Mouse (Mus musculus) frontal cortex, adult 2 months (tissue): ENCODE results near the gene Gm10401. TPM values are rescaled to one million over a fixed set of nuclear protein-coding genes. Genes with fewer than 3 reads are reported as not detected.
A peak's percentile ranks its signal among the peaks of the same experiment; 100 is the strongest.

ENCODE experiments used
- DNase-seq, 2 experiments: peaks; one replicate each; pipeline ENCODE4 v3.0.0; 2022; ENCODE audit warnings: low spot score in 1 of 2; ENCODE audit errors: extremely low spot score in 1 of 2
- polyA plus RNA-seq: library from polyadenylated mRNA; depleted of rRNA; stranded (reverse); fragments of >200 nt; gene quantifications from 2 replicates; pipeline ENCODE4 v1.2.3, GENCODE M21; 2012

The Gm10401 gene
- polyA plus RNA-seq, 1 experiment = not detected

DNA sequence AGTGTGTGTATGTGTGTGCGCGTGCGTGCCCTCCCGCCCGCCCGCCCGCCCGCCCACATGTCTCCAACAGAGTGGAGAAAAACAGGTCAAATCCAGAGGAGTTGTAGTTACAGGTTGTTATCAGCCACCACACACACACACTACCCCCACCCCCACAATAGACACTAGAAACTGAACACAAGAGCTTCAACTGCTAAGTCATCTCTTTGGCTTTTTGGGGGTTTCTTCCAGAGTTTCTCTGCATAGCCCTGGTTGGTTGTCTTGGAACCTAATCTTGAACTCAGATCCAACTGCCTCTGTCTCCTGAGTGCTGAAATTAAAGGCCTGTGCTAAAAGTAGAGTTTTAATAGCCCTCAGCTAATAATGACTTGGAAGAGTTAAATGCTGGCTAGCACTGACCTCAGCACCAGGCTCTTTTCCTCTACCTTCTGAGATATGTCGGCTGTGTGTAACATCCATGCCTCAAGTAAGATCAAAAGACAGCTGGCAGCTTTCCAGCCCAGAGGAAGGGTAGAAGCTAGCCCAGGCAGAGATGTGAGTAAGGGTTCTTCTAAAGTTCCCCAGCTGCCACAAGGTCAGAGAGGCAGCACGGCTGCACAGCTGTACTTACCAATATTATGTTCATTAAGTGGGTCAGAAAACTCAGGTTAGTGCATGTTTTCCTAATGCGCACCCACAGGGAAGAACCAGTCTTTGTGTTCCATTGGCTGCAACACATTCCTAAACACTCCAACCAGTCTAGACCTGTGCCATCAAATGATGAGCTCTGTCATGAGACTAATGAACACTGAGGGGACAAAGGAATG is 26.8 kb downstream of the Gm10401 start:
- DNase-seq = no peak

DNA sequence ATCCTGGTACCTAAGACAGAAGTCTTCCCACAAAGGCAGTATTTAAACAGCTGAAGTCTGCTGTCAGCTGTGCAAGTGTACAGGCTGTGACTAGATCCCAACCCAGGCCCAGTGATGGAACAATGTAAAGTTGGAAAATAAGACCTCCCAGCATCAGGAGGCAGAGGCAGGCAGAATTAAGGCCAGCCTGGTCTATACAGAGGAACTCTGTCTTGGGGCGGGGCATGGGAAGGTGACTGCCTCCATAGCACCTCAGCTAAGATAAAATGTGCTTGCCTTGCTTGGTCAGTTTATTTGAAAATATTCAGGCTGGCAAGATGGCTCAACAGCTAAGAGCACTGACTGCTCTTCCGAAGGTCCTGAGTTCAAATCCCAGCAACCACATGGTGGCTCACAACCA is 27.6 kb downstream of the Gm10401 start:
- no peak for DNase-seq

GRCm38 (mm10) chr5:115069611-115070010 is 28.5 kb downstream of the Gm10401 start:
- DNase-seq = no peak

DNA sequence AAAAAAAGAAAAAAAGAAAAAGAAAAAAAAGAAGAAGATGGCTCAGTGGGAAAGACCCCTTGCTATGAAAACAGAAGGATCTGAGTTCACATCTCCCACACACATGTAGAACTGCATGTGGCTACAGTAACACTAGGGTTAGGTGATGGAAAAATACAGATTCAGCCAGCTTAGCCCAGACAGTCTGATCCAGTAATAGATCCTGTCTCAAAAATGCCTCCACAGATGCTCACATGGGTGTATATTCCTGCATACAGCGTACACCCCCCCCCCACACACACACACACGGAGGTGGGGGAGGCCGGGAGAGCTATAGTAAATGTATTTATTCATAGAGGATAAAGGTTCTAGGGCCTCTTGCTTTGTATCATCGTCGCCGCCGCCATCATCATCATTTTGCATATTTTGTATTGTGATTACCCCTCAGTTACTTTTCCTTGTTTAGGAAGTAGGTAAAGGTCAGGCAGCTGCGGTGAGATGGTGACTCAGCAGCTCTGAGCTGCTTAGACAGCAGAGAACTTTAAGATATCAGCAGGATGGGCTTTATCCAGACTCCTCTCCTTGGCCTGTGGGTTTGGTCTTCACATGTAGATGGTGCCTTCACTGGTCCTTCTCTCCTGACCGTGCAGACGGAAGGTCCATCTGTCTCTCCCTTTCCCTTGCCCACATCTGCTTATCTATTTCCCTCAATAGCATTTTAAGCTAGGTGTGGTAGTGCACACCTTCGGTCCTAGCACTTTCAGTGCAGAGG is 29.2 kb downstream of the Gm10401 start:
- peak in 1 of 2 experiments; percentile 20 for DNase-seq

- DNase-seq = no peak
Observed at GRCm38 (mm10) chr5:115066245-115066644, 31.9 kb downstream of the Gm10401 start.

- no peak for DNase-seq
Observed at GRCm38 (mm10) chr5:115063391-115063790, 34.7 kb downstream of the Gm10401 start.

GRCm38 (mm10) chr5:115062566-115062965 is 35.5 kb downstream of the Gm10401 start:
- DNase-seq = no peak

GRCm38 (mm10) chr5:115060977-115061376 is 37.1 kb downstream of the Gm10401 start:
- no peak for DNase-seq

DNA sequence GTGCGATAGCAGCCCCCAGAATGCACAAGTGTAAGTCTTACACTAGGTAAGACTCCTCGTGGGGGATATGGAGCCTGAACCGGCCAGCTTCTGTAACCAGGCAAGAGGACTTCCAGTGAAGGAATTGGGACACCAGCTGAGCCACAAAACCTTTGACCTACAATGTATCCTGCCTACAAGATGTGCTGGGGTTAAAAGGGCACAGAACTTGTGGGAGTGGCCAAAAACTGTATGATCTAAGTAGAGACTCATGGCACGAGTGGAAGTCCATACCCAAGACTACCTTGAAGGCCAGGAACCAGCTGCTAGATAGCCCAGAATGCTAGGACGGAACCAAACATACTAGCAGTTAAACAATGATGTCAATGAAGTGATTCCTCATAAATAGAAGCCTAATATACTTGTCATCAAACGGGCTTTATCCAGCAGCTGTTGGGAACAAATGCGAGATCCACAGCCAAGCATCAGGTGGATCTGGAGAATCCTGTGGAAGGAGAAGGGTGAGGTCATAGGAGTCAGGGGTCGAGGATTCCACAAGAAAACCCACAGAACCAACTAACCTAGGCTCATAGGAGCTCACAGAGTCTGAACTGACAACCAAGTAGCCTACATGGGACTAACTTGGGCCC is 37.9 kb downstream of the Gm10401 start:
- DNase-seq = no peak

- no peak for DNase-seq
Observed at GRCm38 (mm10) chr5:115058584-115059297, 39.4 kb downstream of the Gm10401 start.

GRCm38 (mm10) chr5:115057153-115057552 is 40.9 kb downstream of the Gm10401 start:
- DNase-seq = no peak

- no peak for DNase-seq
Observed at GRCm38 (mm10) chr5:115055418-115055817, 42.7 kb downstream of the Gm10401 start.

DNA sequence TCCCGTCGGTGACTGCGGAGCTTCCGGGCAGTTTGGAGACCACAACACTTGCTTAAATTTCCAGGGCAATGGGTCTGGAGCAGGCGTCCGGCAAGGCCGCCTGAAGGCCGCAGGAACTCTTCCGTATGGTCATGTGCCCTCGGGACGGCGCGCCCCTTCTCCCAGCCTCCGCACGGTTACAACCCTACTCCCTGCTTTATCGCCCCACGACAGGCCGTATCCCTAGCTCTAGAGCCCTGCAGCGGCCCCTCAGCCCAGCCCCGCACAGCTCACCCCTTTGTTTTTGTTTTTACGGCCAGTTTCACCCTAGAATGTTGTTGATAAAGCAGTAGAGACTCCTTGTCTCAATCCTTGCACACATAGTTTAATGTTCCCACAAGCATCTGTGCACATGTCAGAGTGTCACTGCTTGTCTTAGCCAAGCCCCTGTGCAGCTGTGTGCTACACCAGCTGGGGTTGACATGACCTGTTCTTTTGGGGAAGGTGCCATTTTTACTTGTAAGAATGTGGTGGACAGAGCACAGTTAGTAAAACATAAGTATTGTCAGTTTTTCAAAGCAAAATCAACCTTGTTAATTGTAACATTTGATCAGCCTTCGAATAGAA is 44.2 kb downstream of the Gm10401 start:
- no peak for DNase-seq

DNA sequence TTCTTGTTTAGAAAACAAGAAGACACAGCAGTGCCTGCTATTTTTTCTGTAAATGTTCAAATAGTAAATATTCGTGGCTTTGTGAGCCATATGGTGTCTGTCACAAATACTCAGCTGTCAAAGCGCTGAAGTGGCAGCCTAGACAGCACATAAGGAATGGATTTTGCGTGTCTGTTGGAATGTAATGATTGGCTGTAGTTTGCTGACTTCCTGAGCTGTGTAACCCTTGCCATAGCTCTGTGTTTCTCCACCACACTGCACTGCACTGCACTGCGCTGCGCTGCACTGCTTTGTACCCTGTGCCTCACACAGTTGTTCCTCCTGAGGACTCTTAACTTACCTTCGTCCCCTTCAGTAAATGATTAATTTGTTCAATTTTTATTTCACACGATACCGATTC is 45.5 kb downstream of the Gm10401 start:
- no peak for DNase-seq

DNA sequence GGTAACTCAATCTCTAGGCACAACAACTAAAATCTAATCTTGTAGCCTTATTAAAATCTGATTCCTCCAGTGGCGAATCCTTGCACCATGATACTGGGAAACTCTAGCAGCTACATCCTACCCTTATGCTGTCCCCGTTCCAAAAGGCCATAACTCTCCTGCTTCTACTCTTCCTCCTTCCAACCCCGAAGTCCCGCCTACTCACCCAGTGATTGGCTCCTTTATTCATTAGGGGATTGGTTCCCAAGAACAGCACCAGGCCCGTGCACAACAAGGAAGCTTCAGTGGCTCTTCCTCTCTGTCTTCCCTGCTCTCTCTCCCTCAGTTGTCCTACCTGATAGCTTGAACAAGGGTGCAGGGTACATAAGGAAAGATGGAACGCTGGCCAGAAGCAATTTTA is 47.3 kb downstream of the Gm10401 start:
- no peak for DNase-seq

- DNase-seq = no peak
Observed at GRCm38 (mm10) chr5:115049692-115050091, 48.4 kb downstream of the Gm10401 start.
